Mouse (Mus musculus) layer of hippocampus, adult 2 months (tissue): ENCODE measurements around the gene Gys1. TPM values are rescaled to one million over a fixed set of nuclear protein-coding genes. Genes with fewer than 3 reads are reported as not detected.
A peak's percentile ranks its signal among the peaks of the same experiment; 100 is the strongest.

Experiments used
- DNase-seq, 2 experiments: peaks; one replicate each; pipeline ENCODE4 v3.0.0; 2022; ENCODE audit warnings: low spot score in 2 of 2
- H3K27ac ChIP-seq: fragments of 200-600 bp; 2 replicates; pipeline ENCODE4 v1.8.1; 2022
- H3K4me3 ChIP-seq: fragments of 200-600 bp; 2 replicates; pipeline ENCODE4 v1.8.1; 2022; ENCODE audit warnings: mild to moderate bottlenecking
- CTCF ChIP-seq: fragments of 200-600 bp; conservative IDR thresholded peaks from 2 replicates; pipeline ENCODE4 v1.8.1; 2022; ENCODE audit warnings: antibody characterized with exemption, mild to moderate bottlenecking, moderate library complexity
- total RNA-seq, 2 experiments: library from RNA; stranded (reverse); gene quantifications; 2 replicates each; pipeline ENCODE4 v1.2.3; 2021

Gys1 gene
- total RNA-seq, 2 experiments from 2014 or later: 16.1 to 20.3 TPM

DNA sequence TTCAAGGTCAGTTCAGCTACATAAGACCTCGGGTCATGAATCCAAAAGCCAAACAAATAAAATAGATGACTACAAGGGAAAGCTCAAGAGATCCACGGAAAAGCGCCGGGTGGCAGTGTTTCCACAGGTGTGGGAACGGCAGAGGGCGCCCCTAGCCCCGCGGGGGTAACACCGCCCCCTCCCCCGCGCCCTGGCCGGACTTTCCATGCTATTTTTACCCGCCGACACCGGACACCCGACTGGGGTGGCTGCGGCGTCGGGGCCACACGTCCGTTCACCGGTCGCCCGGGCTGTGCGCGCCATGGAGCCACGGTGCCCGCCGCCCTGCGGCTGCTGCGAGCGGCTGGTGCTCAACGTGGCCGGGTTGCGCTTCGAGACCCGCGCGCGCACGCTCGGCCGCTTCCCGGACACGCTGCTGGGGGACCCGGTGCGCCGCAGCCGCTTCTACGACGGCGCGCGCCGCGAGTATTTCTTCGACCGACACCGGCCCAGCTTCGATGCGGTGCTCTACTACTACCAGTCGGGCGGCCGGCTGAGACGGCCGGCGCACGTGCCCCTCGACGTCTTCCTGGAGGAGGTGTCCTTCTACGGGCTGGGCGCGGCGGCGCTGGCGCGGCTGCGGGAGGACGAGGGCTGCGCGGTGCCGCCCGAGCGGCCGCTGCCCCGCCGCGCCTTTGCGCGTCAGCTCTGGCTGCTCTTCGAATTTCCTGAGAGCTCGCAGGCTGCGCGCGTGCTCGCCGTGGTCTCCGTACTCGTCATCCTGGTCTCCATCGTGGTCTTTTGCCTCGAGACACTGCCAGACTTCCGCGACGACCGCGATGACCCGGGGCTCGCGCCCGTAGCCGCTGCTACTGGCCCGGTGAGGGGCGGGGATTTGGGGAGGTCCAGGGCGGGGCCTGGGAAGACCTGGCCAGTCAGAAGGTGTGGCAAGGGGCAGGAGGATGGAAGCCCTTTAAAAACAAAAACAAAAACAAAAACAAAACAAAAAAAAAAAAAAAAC is 28.2 kb upstream of the Gys1 start:
- Histone ChIP-seq H3K4me3 (peak overlapping the region; percentile 18; the same call in 1 of the 2 replicates), H3K27ac (no peak overlapping the region)
- TF ChIP-seq CTCF: peak; percentile 47
- no peak for DNase-seq

DNA sequence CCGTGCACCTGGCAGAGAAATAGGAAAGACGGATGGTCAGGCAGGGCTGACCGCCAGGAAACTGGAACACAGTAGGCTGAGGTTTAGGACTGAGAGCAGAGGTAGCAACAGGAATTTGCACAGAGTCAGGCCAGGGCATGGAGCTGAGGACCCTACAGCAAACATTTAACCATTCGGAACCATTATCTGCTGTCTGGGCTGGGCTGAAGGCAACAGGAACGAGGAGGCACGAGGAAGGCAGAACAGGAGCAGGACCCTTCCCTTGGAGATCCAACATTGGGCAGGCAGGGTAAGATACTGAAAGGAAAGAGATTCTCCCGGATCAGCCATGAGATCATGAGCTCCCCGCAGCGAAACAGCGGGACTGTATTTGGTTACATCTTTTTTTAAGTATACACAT is 26.8 kb upstream of the Gys1 start:
- no peak overlapping the region for H3K27ac ChIP-seq
- H3K4me3 ChIP-seq: no peak overlapping the region
- no peak for DNase-seq
- no peak for TF ChIP-seq CTCF

DNA sequence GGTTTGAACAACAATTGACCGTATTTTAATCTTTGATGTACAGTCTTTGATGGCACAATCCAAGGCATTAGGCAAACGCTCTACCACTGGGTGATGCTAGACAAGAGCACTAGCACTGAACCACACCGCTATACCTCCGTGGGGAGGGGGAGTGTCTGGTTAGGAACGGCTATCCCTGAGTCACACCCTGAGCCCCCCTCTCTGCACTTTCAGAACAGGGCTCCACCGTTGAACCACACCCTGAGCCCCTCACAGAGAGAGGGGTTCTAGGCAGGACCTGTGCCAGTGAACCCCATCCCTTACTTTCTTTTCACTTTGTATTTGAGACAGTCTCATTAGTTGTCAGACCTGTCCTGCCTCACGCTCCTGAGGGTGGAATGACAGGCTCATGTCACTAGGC is 26.3 kb upstream of the Gys1 start:
- no peak for DNase-seq
- Histone ChIP-seq H3K27ac (no peak overlapping the region), H3K4me3 (no peak overlapping the region)
- no peak for TF ChIP-seq CTCF

DNA sequence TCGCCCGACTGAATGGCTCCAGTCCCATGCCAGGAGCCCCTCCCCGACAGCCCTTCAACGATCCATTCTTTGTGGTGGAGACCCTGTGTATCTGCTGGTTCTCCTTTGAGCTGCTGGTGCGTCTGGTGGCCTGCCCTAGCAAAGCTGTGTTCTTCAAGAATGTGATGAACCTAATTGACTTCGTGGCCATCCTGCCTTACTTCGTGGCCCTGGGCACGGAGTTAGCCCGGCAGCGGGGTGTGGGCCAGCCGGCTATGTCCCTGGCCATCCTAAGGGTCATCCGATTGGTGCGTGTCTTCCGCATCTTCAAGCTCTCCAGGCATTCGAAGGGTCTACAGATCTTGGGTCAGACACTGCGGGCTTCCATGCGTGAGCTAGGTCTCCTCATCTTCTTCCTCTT is 25.7 kb upstream of the Gys1 start:
- DNase-seq: no peak
- TF ChIP-seq CTCF: no peak

DNA sequence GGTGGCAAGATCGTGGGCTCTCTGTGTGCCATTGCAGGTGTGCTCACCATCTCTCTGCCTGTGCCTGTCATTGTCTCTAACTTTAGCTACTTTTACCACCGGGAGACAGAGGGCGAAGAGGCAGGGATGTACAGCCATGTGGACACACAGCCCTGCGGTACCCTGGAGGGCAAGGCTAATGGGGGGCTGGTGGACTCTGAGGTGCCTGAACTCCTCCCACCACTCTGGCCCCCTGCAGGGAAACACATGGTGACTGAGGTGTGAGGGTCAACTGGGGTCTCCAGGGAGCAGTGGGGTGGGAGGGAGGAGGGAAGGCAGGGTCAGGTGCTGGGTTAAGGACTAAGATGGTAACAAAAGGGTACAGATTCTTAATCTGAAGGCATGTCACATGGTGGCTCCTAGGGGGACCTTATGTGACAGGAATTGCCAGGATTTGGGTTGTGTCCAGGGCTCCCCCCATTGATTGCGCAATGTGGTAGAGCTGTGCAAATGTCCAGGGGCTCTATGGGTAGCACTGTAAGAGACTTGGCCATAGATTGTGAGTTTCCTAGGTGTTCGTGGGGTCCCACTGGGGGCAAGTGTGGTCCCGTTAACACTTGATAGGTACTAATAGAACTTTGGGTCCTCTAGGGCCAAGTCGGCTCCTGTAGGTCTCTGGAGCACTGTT is 25.0 kb upstream of the Gys1 start:
- Histone ChIP-seq H3K27ac (no peak overlapping the region), H3K4me3 (no peak overlapping the region)
- no peak for DNase-seq
- no peak for TF ChIP-seq CTCF

More for the DNA sequence above, 25.7 kb upstream of the Gys1 start:
- Histone ChIP-seq H3K27ac (no peak overlapping the region), H3K4me3 (no peak overlapping the region)

DNA sequence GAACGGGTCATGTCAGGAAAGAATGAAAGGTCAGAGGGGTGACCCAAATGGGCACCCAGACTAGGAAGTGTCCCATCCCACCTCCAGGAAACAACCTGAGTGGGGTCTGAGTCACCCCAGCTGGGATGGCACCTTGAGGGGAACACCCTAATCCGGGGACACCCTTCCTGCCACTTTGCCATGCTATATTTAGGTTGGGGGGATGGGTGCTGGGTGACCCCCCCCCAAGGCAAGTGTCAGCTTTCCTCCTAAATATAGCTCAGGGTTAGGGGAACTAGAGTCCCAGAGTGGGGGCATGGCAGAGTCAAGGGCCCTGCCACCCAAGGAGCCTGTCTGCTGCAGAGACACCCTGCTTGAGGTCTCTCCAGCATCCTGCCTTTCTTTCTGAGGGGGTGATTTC is 22.2 kb upstream of the Gys1 start:
- no peak for TF ChIP-seq CTCF
- no peak overlapping the region for H3K27ac ChIP-seq

DNA sequence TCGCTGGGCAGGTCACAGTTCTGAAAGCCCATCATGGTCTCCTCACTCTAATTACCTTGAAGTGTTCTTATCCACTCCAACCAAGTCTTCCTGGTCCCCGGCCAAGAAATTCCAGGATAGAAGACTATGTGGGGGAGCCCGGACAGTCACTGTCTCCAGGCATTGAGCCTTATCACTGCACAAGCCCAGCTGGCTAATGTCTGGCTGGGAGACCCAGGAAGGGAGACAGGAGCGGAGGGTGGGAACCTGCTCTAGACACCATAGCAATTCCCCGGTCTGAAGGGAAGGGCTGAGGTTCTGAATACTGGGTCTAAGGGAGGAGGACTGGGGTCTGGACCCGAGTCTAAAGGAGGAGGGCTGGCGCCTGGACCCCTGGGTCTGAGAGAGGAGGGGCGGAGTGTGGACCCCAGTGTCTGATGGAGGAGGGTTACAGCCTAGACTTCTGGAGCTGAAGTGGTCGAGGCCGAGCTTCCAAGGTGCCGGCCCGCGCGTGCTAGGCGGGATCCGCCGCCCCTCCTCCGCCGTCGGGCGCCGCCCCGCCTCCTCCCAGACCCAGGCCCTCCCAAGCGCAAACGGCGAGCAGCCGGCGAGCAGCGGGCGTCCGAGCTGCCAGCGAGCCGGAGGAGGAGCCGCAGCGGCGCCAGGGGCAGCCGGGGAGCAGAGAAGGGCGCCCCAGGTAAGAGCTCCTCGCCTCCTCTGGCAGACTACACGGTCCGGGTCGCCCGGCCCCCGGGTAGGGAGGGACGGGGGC is 21.4 kb upstream of the Gys1 start, which contains the start of gene Ntf5:
Ntf5 (plus strand) TSS at position 583 of the 751 bp plus-strand sequence.
- no peak within 1 kb of the TSS for H3K27ac ChIP-seq
- no peak for TF ChIP-seq CTCF
- H3K4me3 ChIP-seq: peak within 1 kb of the TSS; percentile 50
- DNase-seq: no peak

More for the DNA sequence above, 22.2 kb upstream of the Gys1 start:
- no peak for DNase-seq
- H3K4me3 ChIP-seq: no peak overlapping the region

DNA sequence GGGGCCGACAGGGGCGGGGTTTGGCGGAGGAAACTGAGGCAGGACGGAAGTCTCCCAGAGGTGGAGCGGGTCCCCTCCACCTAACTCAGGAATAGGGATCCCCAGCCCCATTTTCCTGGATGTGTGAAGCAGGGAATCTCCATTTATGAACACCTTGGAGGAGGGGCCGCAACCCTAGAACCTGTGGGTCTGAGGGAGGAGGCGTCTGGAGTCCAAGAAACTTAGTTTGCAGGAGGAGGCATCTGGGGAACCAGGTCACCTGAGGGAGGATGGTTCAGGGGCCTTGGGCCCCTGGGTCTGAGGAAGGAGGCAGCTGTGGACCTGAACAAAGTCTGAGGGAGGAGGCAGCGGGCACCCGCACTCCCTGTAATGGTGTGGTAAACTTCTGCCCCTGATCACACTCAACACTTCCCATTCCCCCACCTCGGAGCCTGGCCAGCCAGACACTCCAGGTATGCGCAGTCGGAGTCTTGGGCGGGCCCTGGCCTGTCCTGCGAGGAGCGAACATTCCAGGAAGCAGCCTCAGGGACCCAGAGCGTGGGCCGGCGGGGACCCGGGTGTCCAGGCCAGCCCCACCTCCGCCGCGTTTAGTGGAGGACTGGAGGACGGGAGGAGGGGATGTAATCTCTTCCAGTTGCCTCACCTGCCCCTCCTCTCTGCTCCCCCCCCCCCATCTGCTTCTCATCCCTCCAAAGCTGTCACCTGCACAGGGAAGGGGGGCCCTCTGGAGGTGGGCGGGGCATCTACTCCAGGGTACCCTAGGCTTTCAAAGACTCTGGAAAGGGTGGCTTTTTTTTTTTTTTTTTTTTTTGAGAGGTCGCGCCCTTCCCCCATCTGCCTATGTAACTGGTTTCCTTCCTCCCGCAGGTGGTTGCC is 20.5 kb upstream of the Gys1 start:
- no peak for TF ChIP-seq CTCF

DNA sequence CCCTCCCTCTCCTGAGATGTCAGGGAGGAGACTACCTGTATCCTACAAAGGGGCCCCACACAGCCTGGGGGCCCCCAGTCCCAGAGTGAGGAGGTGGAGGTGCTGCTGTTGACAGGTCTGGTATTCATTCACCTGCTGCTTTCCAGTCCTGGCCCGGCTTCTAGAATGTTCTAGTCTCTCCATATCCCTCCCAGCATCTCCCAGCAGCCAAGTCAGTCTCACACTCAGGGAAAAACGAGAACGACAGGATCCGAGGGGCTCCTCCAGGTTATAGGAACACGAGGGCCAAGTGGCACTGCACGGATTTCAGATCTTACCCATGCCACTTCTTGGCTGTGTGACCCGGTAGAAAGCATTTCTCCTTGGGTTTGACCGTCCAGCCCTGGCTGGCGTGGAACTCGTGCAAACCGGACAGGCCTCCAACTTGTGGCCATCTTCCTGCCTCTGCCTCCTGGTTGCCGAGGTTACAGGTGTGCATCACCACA is 19.9 kb upstream of the Gys1 start:
- Histone ChIP-seq H3K4me3 (no peak overlapping the region), H3K27ac (no peak overlapping the region)
- no peak for DNase-seq
- TF ChIP-seq CTCF: no peak

More for the DNA sequence above, 20.5 kb upstream of the Gys1 start:
- no peak for DNase-seq
- Histone ChIP-seq H3K27ac (no peak overlapping the region), H3K4me3 (peak overlapping the region; percentile 50)

DNA sequence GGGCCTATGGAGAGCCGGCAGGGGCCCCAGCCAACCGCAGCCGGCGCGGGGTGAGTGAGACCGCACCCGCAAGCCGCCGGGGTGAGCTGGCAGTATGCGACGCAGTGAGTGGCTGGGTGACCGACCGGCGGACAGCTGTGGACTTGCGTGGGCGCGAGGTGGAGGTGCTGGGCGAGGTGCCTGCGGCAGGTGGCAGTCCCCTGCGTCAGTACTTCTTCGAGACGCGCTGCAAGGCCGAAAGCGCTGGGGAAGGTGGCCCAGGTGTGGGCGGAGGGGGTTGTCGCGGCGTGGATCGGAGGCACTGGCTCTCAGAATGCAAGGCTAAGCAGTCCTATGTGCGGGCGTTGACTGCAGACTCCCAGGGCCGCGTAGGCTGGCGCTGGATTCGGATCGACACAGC is 19.0 kb upstream of the Gys1 start:
- TF ChIP-seq CTCF: no peak
- Histone ChIP-seq H3K4me3 (peak overlapping the region; percentile 41), H3K27ac (no peak overlapping the region)
- DNase-seq: no peak

DNA sequence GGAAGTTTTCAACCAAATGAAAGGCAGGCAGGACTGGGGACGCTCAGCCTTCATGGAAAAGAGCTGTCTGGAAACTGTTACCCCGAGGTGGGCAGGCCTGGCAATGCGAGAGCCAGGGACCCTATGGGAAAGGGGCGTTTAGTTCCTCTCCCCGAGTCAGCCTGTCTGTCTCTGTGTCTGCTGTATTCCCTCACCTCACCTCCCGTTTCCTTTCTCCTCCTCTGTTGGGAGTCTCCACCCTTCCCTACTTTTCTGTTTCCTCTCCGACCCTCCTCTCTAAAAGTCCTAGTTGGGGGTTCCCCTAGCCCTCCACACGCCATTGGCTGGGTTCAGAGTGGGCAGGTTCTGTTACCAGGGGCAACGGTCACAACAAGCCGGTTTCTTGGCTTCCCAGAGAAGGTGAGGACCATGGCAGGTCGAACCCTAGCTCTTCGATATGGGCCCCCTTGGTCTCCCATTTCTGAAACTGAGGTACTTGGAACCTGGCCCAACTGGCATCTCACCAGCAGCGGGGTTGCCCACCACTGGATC is 16.6 kb upstream of the Gys1 start:
- no peak for DNase-seq
- no peak overlapping the region for H3K4me3 ChIP-seq
- H3K27ac ChIP-seq: no peak overlapping the region
- TF ChIP-seq CTCF: no peak
